Comparison of ENCODE assay signal across 16 mouse cellular contexts in the genomic region with DNA sequence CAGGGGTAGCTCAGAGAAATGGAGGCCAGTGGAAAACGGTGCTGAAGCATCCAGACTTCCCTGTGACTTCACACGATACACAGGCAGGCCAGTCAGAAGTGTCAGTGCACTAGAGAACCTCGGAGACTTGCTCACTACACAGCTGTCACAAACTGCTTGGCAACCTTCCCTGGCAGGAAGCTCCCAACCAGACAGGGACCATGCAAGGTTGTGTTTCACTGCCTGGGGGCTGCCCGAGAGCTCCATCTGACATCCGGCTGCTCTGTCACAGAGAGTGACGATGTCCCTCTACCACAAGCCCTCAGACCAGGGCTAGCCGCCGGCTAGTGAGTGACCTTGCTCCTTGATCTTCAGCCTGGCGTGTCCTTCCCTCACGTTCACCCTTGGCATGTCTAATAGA.
A peak's percentile ranks its signal among the peaks of the same experiment; 100 is the strongest.
DNase-seq lines count a peak whose midpoint lies in the region; ATAC-seq and TF ChIP-seq lines count a peak whose summit lies in the region.
"Had no signal": no experiment of that assay in that cellular context is flagged by ENCODE, and none has a peak within 500 bp of the region (broad histone marks: within the 10 kb centered on the region; RNA-seq: fewer than 3 reads in every experiment).

No protein-coding gene starts in this region.

- H3K4me2 ChIP-seq in kidney, embryonic 15.5 days: no peak overlapping the region
- H3K4me2 ChIP-seq in CH12.LX (ENCODE audit: insufficient read depth, low read depth, poor library complexity, severe bottlenecking): peak overlapping the region; percentile 0; the same call in 1 of the 2 replicates
- H3K4me2 ChIP-seq in heart, postnatal 0 days (ENCODE audit: low read depth, low read length): no peak overlapping the region
- H3K4me2 ChIP-seq: embryonic facial prominence, embryonic 15.5 days; liver, embryonic 11.5 days; midbrain, embryonic 12.5 days; neural tube, embryonic 13.5 days had no signal

- peak; percentile 33; the same call in 1 of the 2 replicates for ATAC-seq in kidney, embryonic 15.5 days (replicated peaks; ENCODE audit: low FRiP score)
- ATAC-seq in heart, postnatal 0 days (ENCODE audit: insufficient read depth, low read depth): peak; percentile 60
- ATAC-seq in frontal cortex, adult (ENCODE audit: low TSS enrichment): no peak
- ATAC-seq: activated CD4-positive, CD25-positive, alpha-beta regulatory T cell, adult 4 months had no signal

- no peaks in the 10 kb centered on the region for H3K27me3 ChIP-seq in kidney, embryonic 15.5 days
- no peaks in the 10 kb centered on the region for H3K27me3 ChIP-seq in CH12.LX (replicated peaks)
- H3K27me3 ChIP-seq in heart, postnatal 0 days (ENCODE audit: control insufficient read depth, insufficient read depth, low read length): no peaks in the 10 kb centered on the region
- H3K27me3 ChIP-seq: embryonic facial prominence, embryonic 15.5 days; midbrain, embryonic 12.5 days; neural tube, embryonic 13.5 days had no signal

- no peaks in the 10 kb centered on the region for H3K36me3 ChIP-seq in kidney, embryonic 15.5 days
- H3K36me3 ChIP-seq in CH12.LX (replicated peaks in 1 of 2; ENCODE audit: control insufficient read depth in 1 of 2, insufficient read depth in 1 of 2, low read length in 1 of 2): no peaks in the 10 kb centered on the region
- no peaks in the 10 kb centered on the region for H3K36me3 ChIP-seq in heart, postnatal 0 days (replicated peaks; ENCODE audit: control insufficient read depth, insufficient read depth, low read length)
- H3K36me3 ChIP-seq: embryonic facial prominence, embryonic 15.5 days; midbrain, embryonic 12.5 days; neural tube, embryonic 13.5 days had no signal

- dilution Hi-C loops in CH12.LX (cut with MboI; ENCODE audit: extremely low pct_ligation_motif_present, extremely low pct_unique_long_range_greater_than_20kb, low sequenced_read_pairs): no loop called here

- no peak overlapping the region for H3K9ac ChIP-seq in kidney, embryonic 15.5 days
- no peak overlapping the region for H3K9ac ChIP-seq in CH12.LX (ENCODE audit: insufficient read depth, low read depth)
- H3K9ac ChIP-seq in heart, postnatal 0 days (replicated peaks; ENCODE audit: low read depth, low read length): no peak overlapping the region
- H3K9ac ChIP-seq: embryonic facial prominence, embryonic 15.5 days; midbrain, embryonic 12.5 days; neural tube, embryonic 13.5 days had no signal

- H3K27ac ChIP-seq in kidney, embryonic 15.5 days: no peak overlapping the region
- no peak overlapping the region for H3K27ac ChIP-seq in CH12.LX (ENCODE audit: insufficient read depth, low read depth)
- peak overlapping the region; percentile 44 for H3K27ac ChIP-seq in heart, postnatal 0 days (ENCODE audit: low read depth)
- H3K27ac ChIP-seq: embryonic facial prominence, embryonic 15.5 days; midbrain, embryonic 12.5 days; neural tube, embryonic 13.5 days had no signal

- no peak for TF ChIP-seq CTCF in CH12.LX (conservative IDR thresholded peaks at IDR 0.05 in 1 of 2, IDR thresholded peaks at IDR 0.05 in 1 of 2; ENCODE audit: low read depth in 2 of 2, low read length in 2 of 2)
- no peak for TF ChIP-seq CTCF in heart, postnatal 0 days (IDR thresholded peaks at IDR 0.05; ENCODE audit: low read depth)

- TF ChIP-seq RAD21 in CH12.LX (IDR thresholded peaks at IDR 0.05; ENCODE audit: low read depth, low read length): no peak

- TF ChIP-seq POLR2A in CH12.LX (IDR thresholded peaks at IDR 0.05; ENCODE audit: low read depth, low read length): no peak

- no peaks in the 10 kb centered on the region for H3K4me1 ChIP-seq in kidney, embryonic 15.5 days
- H3K4me1 ChIP-seq in CH12.LX (ENCODE audit: control insufficient read depth in 1 of 2, insufficient read depth in 2 of 2): peaks cover 0 to 3% of the 10 kb centered on the region in 2 experiments; a peak in 1 of 4 replicates
- peaks cover 24% of the 10 kb centered on the region for H3K4me1 ChIP-seq in heart, postnatal 0 days (ENCODE audit: control insufficient read depth, insufficient read depth)
- H3K4me1 ChIP-seq: embryonic facial prominence, embryonic 15.5 days; midbrain, embryonic 12.5 days; neural tube, embryonic 13.5 days had no signal

- no peaks in the 10 kb centered on the region for H3K9me3 ChIP-seq in kidney, embryonic 15.5 days (replicated peaks)
- no peaks in the 10 kb centered on the region for H3K9me3 ChIP-seq in CH12.LX (replicated peaks; ENCODE audit: low read length)
- no peaks in the 10 kb centered on the region for H3K9me3 ChIP-seq in heart, postnatal 0 days (replicated peaks; ENCODE audit: control insufficient read depth, low read length)
- H3K9me3 ChIP-seq: embryonic facial prominence, embryonic 15.5 days; midbrain, embryonic 12.5 days; neural tube, embryonic 13.5 days had no signal

- in situ Hi-C loops in CH12.LX (cut with MboI; ENCODE audit: low pct_ligation_motif_present, low pct_unique_long_range_greater_than_20kb, low sequenced_read_pairs): no loop called here

- peak; percentile 21 for DNase-seq in adrenal gland, postnatal 10 days
- no peak for DNase-seq in adrenal gland, postnatal 4 days (ENCODE audit: low spot score in 2 of 2)
- no peak for DNase-seq in kidney, postnatal 14 days
- no peak for DNase-seq in CH12.LX (ENCODE audit: extremely low read depth)
- DNase-seq in heart, postnatal 0 days (ENCODE audit: low spot score): no peak
- no peak for DNase-seq in urinary bladder, postnatal 36 days (ENCODE audit: low spot score in 2 of 2)
- DNase-seq: cerebellum, adult 11-12 months; spleen, adult 18-20 months; thymus, adult 18-20 months had no signal

- 50% methylated on average over 10 of the region's 10 CpGs for WGBS in kidney, embryonic 15.5 days
- WGBS in heart, postnatal 0 days: 40% methylated on average over 10 of the region's 10 CpGs

- no peak for TF ChIP-seq EP300 in CH12.LX (IDR thresholded peaks at IDR 0.05; ENCODE audit: low read length)
- TF ChIP-seq EP300 in heart, postnatal 0 days (IDR thresholded peaks at IDR 0.05; ENCODE audit: low read depth): no peak

- no peak overlapping the region for H3K4me3 ChIP-seq in kidney, embryonic 15.5 days (replicated peaks)
- no peak overlapping the region for H3K4me3 ChIP-seq in CH12.LX (replicated peaks in 1 of 3; ENCODE audit: low read depth in 2 of 3, low read length in 2 of 3, poor library complexity in 1 of 3)
- no peak overlapping the region for H3K4me3 ChIP-seq in heart, postnatal 0 days (ENCODE audit: low read depth, low read length)
- H3K4me3 ChIP-seq: embryonic facial prominence, embryonic 15.5 days; midbrain, embryonic 12.5 days; neural tube, embryonic 13.5 days had no signal

- no peaks in the 10 kb centered on the region for H3K79me2 ChIP-seq in CH12.LX (replicated peaks; ENCODE audit: control insufficient read depth, extremely low read depth, insufficient read depth, poor library complexity, severe bottlenecking)

TF ChIP-seq in CH12.LX, 34 proteins besides CTCF, POLR2A, EP300 and RAD21:
- TF ChIP-seq PAX5 (IDR thresholded peaks at IDR 0.05; ENCODE audit: low read length) (no peak), MAFK (IDR thresholded peaks at IDR 0.05; ENCODE audit: insufficient replicate concordance, low read length) (no peak), CHD2 (IDR thresholded peaks at IDR 0.05; ENCODE audit: low read length) (no peak), ZC3H11A (IDR thresholded peaks at IDR 0.05; ENCODE audit: low read depth, low read length) (no peak), POLR2AphosphoS2 (IDR thresholded peaks at IDR 0.05; ENCODE audit: low read depth, low read length) (no peak), USF2 (conservative IDR thresholded peaks at IDR 0.05; ENCODE audit: low read depth, low read length) (no peak), NELFE (IDR thresholded peaks at IDR 0.05; ENCODE audit: low read depth, low read length) (no peak), UBTF (IDR thresholded peaks at IDR 0.05; ENCODE audit: low read depth, low read length) (no peak), ZMIZ1 (IDR thresholded peaks at IDR 0.05; ENCODE audit: low read depth, low read length) (no peak), TBP (conservative IDR thresholded peaks at IDR 0.05; ENCODE audit: low read depth, low read length) (no peak), ZKSCAN1 (IDR thresholded peaks at IDR 0.05; ENCODE audit: borderline replicate concordance, low read depth, low read length) (no peak), MYC (IDR thresholded peaks at IDR 0.05; ENCODE audit: low read depth, low read length) (no peak)
TF ChIP-seq in CH12.LX: peak in this region for 0.
